Mouse (Mus musculus) adrenal gland, adult 10 weeks (tissue): ENCODE measurements around the gene Tecpr1. TPM values are rescaled to one million over a fixed set of nuclear protein-coding genes. Genes with fewer than 3 reads are reported as not detected.

Source experiments
- polyA plus RNA-seq: library from polyadenylated mRNA; stranded (reverse); fragments of 350-450 nt; fragmentation: Illumina TruSeq; extraction: RNeasy Lipid Tissue Mini Kit (QIAGEN cat#74804); gene quantifications from one replicate; pipeline ENCODE4 v1.2.3, GENCODE M21; 2014; ENCODE audit warnings: low read depth, low replicate concordance

Gene Tecpr1
- 4.3 TPM for polyA plus RNA-seq

GRCm38 (mm10) chr5:144223503-144223862, at the start of gene Tecpr1:
Gene Tecpr1 (minus strand): TSS chr5:144223615.

DNA sequence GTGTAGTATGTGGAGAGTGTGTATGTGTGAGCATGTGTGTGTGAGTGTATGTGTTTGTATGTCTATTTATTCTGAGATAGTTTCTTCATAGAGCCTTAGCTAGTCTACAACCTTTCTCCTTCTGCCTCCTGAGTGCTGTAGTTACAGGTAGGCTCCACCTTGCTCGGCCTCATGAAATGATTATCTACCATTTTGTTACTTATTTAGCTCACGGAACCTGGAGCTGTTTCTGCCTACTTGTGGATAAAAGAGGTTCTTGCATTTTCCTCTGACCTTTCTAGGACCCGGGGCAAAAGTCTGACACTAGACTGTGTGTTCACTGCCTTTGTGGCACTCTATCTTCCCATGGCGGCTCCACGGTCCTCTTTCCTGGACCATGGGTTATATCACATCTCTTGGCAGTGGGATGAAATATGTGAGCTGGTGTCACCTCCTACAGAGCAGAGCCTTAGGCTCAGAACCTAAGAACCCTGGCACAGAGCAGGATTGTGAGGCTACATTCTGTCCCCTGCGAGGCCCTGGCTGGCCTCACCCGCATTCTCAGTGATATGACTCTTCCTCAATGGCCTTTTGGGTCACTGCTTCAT, 20.6 kb upstream of the Tecpr1 start, which contains the start of gene Bri3:
Bri3 (plus strand) TSS at position 537 of the 587 bp plus-strand sequence.

GRCm38 (mm10) chr5:144189950-144190583, 33.3 kb downstream of the Tecpr1 start, which contains the start of gene Bhlha15:
Gene Bhlha15 (plus strand): TSS chr5:144190286.

Other genes starting within 250 kb of the Tecpr1 start
- 156 TPM for gene Ccz1, start 208.7 kb downstream of the Tecpr1 start, polyA plus RNA-seq
- not detected for gene Ocm, start 196.9 kb downstream of the Tecpr1 start, polyA plus RNA-seq
- gene Lmtk2, start 123.2 kb downstream of the Tecpr1 start, polyA plus RNA-seq: 12.8 TPM
- gene Bhlha15, start 33.3 kb downstream of the Tecpr1 start, polyA plus RNA-seq: not detected
- 165 TPM for gene Bri3, start 20.8 kb upstream of the Tecpr1 start, polyA plus RNA-seq
- 16.7 TPM for gene Baiap2l1, start 134.5 kb upstream of the Tecpr1 start, polyA plus RNA-seq